Mouse (Mus musculus) mouse embryonic stem cell (cell line): ENCODE data around the gene Cd44.

ENCODE experiments used
- in situ Hi-C, 2 experiments: fragments of 300-500 bp; cut with MboI; formaldehyde crosslinking; loops; 1 replicate in 1 of 2; 3 replicates in 1 of 2; pipeline ENCODE4 v1.14.3; 2019 to 2020; ENCODE audit warnings: low sequenced_read_pairs in 2 of 2, low pct_unique_long_range_greater_than_20kb in 1 of 2, mixed read lengths in 1 of 2; ENCODE audit not compliant: unreplicated experiment in 1 of 2

The Cd44 gene

DNA sequence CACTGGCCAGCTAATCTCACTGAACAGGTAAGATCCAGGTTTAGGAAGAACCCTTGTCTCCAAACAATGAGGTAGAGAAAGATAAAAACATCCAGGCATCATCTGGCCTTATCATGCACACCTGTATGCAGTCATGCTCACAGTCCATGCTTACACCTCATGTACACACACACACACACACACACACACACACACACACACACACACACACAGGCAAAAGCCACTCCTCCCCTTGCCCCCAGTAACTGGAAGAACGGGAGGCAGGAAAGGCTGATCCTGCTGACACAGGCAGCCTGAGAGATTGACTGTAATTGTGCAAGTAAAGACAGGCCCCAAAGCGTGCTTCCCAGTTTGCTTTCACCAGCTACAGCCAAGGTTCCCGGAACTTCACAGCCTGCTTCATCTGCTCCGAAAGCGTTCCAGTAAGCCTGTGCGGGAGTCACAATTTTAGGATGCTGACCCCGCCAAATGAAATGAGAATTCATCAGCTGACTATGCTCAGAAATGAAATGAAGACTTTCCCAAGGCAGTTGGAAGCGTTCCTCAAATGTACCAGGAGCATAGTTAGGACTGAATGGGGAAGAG is 19.4 kb downstream of the Cd44 start:
- in situ Hi-C loops = no loop called here

DNA sequence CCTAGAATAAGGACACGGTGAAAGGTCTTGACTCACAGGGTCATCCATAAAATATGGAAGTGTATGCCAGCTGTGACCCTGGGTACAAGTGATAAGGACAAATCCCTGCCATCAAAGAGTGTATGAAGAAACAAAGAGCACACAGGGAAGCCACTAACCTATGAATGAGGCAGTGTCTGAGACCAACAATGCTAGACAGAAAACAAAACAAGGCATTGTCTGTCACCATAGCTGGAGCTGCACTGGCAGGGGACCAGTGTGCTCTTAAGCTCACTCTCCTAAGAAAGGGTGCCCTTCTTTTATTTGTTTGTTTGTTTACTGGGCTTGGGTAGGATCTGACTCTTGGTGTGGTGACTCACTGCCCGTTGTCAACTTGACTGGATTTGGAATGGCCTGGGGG is 23.0 kb downstream of the Cd44 start:
- in situ Hi-C loops = no loop called here

- in situ Hi-C loops = no loop called here
Observed at GRCm38 (mm10) chr2:102877463-102877862, 24.0 kb downstream of the Cd44 start.

- in situ Hi-C loops = no loop called here
Observed at GRCm38 (mm10) chr2:102876141-102876540, 25.3 kb downstream of the Cd44 start.

DNA sequence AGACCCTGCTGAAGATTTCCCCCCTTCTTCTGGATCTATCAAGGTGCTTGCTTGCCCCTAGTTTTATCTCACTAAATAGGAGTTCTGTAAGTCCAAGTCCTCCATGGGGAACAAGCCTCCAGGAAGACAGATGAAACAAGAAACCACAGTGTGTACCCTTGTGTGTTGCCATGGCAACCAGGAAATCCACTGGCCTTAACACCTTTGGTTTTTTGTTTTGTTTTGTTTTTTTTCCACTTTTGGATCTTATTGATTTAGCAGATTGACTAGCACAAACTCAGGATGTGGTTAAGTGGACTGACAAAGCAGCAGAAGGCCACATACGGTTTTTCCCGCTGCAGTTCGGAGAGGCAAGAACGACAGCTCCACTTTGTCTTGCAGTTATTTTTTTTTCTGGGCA is 27.6 kb downstream of the Cd44 start:
- in situ Hi-C loops = no loop called here

GRCm38 (mm10) chr2:102873194-102873593 is 28.3 kb downstream of the Cd44 start:
- in situ Hi-C loops = no loop called here

- in situ Hi-C loops = no loop called here
Observed at GRCm38 (mm10) chr2:102872436-102872835, 29.0 kb downstream of the Cd44 start.

DNA sequence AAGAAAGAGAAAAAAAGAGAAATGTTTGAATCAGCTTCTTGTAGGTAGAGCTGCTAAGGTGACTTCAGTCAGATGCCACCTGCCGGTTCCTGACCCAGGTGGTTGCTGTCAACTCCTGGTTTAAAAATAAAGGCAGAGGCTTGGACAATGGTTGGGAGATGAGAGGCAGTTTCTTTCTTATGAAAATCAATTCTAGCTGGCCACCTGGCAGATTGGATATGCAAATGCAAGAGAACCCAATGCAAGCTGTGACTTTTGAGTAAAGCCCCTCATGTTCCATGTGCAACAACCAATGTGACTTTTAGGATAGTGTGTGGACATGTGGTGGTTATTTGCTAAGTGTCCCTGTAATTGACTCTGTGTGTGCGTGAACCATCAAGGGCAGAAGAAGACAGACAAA is 33.0 kb downstream of the Cd44 start:
- in situ Hi-C loops = no loop called here

DNA sequence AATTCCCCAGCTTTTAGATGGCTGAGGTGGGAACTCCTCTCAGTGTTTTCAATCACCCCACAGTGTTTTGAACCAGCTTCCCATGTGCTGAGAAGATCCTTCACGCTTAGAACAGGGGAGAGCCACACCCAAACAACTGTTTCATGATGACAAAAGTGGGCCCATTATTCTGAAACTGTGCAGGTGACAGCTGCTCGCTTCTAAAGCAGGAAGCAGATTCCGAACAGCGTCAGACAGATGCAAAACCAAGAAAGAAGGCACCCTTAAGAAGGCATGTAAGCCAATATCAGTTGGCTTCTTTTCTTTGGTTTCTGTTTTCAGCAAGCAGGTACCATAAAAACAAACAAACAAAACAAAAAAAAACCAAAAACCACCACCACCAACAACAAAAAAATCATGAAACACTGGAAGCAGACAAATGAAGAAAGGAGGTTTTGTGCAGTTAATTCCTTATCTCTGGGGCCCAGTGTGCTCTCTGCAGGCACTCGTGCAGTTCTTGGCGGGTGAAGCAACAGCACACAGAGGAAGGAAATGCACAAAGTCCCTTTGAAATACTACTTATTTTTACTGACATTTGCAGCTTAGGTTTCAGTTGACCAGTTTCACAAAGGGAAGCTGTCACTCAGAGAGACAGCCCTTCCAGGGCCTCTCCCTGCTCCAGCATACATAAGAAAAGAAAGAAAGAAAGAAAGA is 33.9 kb downstream of the Cd44 start:
- in situ Hi-C loops = no loop called here

DNA sequence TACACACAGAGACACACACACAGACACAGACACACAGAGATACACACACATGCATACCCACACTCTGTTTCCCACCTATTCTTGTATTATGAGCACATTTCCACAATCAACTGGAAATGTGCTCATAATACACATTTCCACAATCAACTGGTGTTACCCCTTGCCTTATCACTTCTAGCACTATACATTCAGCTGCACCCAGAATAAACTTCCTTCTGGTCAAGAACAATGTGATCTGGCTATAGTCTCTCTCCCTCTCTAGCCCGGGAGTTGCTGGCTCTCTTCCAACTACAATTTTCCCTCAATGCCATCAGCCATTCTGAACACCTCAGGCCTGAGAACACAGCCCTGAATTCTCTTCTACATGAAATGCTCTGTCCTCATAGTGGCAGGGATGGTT is 34.9 kb downstream of the Cd44 start:
- in situ Hi-C loops = no loop called here

DNA sequence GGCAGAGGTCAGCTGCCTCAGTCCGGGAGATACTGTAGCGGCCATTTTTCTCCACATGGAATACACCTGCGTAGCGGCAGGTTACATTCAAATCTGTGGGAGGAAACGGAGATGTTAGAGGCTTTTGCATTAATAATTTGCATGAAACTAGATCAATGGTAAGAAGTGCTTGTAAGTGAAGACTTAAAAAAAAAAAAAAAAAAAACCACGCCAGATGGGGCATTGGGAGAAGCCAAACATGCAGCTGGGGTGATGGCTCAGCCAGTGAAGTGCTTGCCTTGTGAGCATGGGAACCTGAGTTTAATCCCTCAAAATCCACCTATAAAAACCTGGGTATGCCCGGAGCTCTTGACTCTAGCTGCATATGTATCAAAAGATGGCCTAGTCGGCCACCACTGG is 36.1 kb downstream of the Cd44 start:
- in situ Hi-C loops = no loop called here

DNA sequence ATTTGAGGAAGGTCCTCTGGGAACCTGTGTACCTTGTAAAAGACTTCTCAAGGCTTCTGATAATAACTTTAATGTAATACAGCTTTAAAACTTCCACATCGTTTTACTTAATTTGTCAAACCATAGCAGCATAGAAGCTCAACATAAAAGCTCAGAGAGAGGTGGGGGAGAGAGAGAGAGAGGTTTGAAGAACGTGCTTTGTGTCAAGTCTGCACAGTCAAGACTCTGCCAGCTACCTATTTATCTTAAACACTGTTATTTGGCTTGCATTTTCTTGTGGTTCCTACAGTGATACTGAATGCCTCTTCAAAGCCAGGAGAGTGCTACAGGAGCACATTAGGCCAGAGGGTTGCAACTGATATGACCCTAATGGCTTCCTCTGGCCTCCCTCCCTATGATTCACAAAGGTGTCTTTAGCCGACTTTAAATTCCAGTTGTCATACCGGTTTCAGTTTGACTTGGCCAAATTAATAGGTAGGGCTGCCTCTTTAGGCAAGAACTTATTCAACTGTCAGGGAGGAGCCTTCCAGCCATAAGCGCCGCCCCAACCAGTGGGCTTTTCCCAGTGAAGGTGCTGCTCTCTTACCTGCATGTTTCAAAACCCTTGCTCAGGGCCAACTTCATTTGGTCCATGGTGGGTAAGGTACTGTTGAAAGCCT is 36.6 kb downstream of the Cd44 start:
- in situ Hi-C loops = no loop called here

- in situ Hi-C loops = no loop called here
Observed at GRCm38 (mm10) chr2:102864036-102864435, 37.4 kb downstream of the Cd44 start.

DNA sequence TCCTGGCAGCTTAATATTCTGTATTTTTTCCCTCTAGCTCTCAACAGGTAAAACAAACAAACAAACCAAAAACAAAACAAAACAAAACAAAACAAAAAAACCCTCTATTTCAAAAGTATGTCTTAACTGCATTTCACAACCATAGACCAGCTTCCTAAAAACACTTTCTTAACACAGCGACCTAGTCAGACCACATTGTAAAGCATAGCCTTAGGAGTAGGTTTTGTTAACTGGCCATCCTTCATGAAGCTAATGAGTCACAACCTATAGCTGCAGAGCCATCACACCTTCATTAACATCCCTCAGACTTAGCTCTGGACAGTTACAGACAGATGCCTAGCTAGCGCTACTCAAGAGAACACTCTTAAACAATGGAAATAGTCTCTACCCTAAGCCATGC is 37.9 kb downstream of the Cd44 start:
- in situ Hi-C loops = no loop called here

GRCm38 (mm10) chr2:102862706-102863105 is 38.8 kb downstream of the Cd44 start:
- in situ Hi-C loops = no loop called here

DNA sequence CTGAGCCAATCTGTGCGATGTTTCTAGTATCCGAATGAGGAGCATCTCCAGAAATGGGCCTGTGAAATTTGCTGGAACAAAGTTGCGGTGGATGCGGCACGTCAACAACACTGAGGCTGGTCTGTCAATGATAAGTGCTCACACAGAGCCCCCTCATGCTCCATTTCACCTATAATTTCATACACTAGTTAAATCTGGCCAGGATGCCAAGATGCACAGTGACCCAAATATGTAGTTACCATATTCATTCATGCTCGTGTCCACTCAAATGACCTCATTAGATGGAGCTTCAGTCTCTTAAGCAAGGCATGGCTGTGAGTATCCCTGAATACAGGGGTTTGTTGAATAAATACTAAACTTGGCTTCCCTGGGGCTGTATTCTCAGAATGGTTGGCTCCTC is 43.2 kb downstream of the Cd44 start:
- in situ Hi-C loops = no loop called here

DNA sequence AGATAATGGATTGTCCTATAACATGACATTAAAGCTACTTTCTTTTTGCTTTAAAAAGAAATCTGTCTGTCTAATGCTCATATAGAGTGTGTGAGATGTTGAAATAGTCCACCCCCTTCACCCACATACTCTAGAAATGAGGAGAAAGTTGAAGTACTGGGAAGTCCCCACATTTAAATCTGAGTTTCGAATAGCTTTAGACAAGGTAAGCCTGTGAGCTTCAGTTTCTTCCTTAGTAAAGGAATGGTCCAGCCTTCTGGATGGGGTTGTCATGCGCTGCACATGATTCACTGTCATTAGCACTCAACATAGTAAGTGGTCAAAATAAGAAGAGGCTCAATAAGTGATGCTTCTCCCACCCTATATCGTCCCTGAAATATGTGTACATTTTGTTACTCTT is 48.2 kb downstream of the Cd44 start:
- in situ Hi-C loops = no loop called here

GRCm38 (mm10) chr2:102851936-102852477 is 49.5 kb downstream of the Cd44 start:
- in situ Hi-C loops = no loop called here

- in situ Hi-C loops = no loop called here
Observed at GRCm38 (mm10) chr2:102850026-102850425, 51.4 kb downstream of the Cd44 start.
